Mouse (Mus musculus) right cerebral cortex, postnatal 4 days (tissue): ENCODE data around the gene Kndc1.

Source experiments
- DNase-seq: peaks from one replicate; pipeline ENCODE4 v3.0.0-alpha.2; 2022

Gene Kndc1

GRCm38 (mm10) chr7:139908176-139908575 is 13.7 kb downstream of the Kndc1 start:
- peak; percentile 49 for DNase-seq

- DNase-seq: no peak
These were observed 15.0 kb downstream of the Kndc1 start for GRCm38 (mm10) chr7:139909469-139909868.

GRCm38 (mm10) chr7:139910204-139910835 is 15.8 kb downstream of the Kndc1 start:
- no peak for DNase-seq

- no peak for DNase-seq
These were observed 19.9 kb downstream of the Kndc1 start for GRCm38 (mm10) chr7:139914141-139915047.

GRCm38 (mm10) chr7:139915646-139916257 is 21.3 kb downstream of the Kndc1 start:
- no peak for DNase-seq

- no peak for DNase-seq
These were observed 21.8 kb downstream of the Kndc1 start for GRCm38 (mm10) chr7:139916345-139916744.

GRCm38 (mm10) chr7:139918262-139918661 is 23.8 kb downstream of the Kndc1 start:
- no peak for DNase-seq

GRCm38 (mm10) chr7:139930732-139931131 is 36.2 kb downstream of the Kndc1 start:
- DNase-seq: peak; percentile 57

GRCm38 (mm10) chr7:139936705-139937104 is 42.2 kb downstream of the Kndc1 start:
- DNase-seq: no peak

- DNase-seq: no peak
These were observed 42.6 kb downstream of the Kndc1 start for GRCm38 (mm10) chr7:139937138-139937537.

- no peak for DNase-seq
These were observed 43.3 kb downstream of the Kndc1 start for GRCm38 (mm10) chr7:139937810-139938209.

- no peak for DNase-seq
These were observed 46.1 kb downstream of the Kndc1 start for GRCm38 (mm10) chr7:139940476-139941209.

GRCm38 (mm10) chr7:139943674-139944281 is 49.3 kb downstream of the Kndc1 start, which contains the start of gene Utf1:
Gene Utf1 (plus strand): TSS chr7:139943789.
- DNase-seq: peak; percentile 15

GRCm38 (mm10) chr7:139944291-139945240 is 50.1 kb downstream of the Kndc1 start:
- DNase-seq: no peak

GRCm38 (mm10) chr7:139945516-139945915 is 51.0 kb downstream of the Kndc1 start:
- no peak for DNase-seq

GRCm38 (mm10) chr7:139946032-139946431 is 51.5 kb downstream of the Kndc1 start:
- no peak for DNase-seq

GRCm38 (mm10) chr7:139949893-139950282 is 55.4 kb downstream of the Kndc1 start:
- DNase-seq: no peak

GRCm38 (mm10) chr7:139950283-139950971 is 55.9 kb downstream of the Kndc1 start:
- no peak for DNase-seq

GRCm38 (mm10) chr7:139951079-139951478 is 56.6 kb downstream of the Kndc1 start:
- DNase-seq: no peak

- DNase-seq: no peak
These were observed 57.6 kb downstream of the Kndc1 start for GRCm38 (mm10) chr7:139951991-139952633.
